Mouse (Mus musculus) heart, embryonic 11.5 days (tissue): ENCODE measurements around the gene Ndufc2. TPM values are rescaled to one million over a fixed set of nuclear protein-coding genes. Genes with fewer than 3 reads are reported as not detected.

Experiments used
- ATAC-seq: fragments of 200-750 bp; cut with Nextera tagmentation; replicated peaks from 2 replicates; pipeline ENCODE4 v1.8.0; 2017; ENCODE audit warnings: moderate library complexity; ENCODE audit not compliant: insufficient number of reproducible peaks, low FRiP score, low TSS enrichment
- H3K27ac ChIP-seq: fragments of 300-500 bp; sonication (generic); 2 replicates; pipeline ENCODE4 v1.5.1; 2014; ENCODE audit warnings: mild to moderate bottlenecking, low read depth, low read length
- H3K27me3 ChIP-seq: fragments of 300-500 bp; sonication (generic); 2 replicates; pipeline ENCODE4 v1.6.1; 2014; ENCODE audit warnings: mild to moderate bottlenecking, low read length, mixed read lengths; ENCODE audit not compliant: control insufficient read depth, insufficient read depth
- H3K36me3 ChIP-seq: fragments of 300-500 bp; sonication (generic); 2 replicates; pipeline ENCODE4 v1.6.1; 2014; ENCODE audit warnings: mild to moderate bottlenecking, low read length, moderate library complexity, mixed read lengths; ENCODE audit not compliant: control insufficient read depth, insufficient read depth
- H3K4me1 ChIP-seq: fragments of 300-500 bp; sonication (generic); 2 replicates; pipeline ENCODE4 v1.6.1; 2014; ENCODE audit warnings: low read length; ENCODE audit not compliant: control insufficient read depth, insufficient read depth
- H3K4me2 ChIP-seq: fragments of 300-500 bp; sonication (generic); 2 replicates; pipeline ENCODE4 v1.6.1; 2014; ENCODE audit warnings: mild to moderate bottlenecking, moderate library complexity
- H3K4me3 ChIP-seq: fragments of 300-500 bp; sonication (generic); 2 replicates; pipeline ENCODE4 v1.5.1; 2014; ENCODE audit warnings: low read depth, low read length
- H3K9ac ChIP-seq: fragments of 300-500 bp; sonication (generic); 2 replicates; pipeline ENCODE4 v1.6.1; 2014; ENCODE audit warnings: mild to moderate bottlenecking, low read depth, low read length, moderate library complexity
- H3K9me3 ChIP-seq: fragments of 300-500 bp; sonication (generic); replicated peaks from 2 replicates; pipeline ENCODE4 v1.6.1; 2016; ENCODE audit warnings: low read length; ENCODE audit not compliant: control insufficient read depth
- WGBS: fragments of 180-500 bp; shearing (Covaris S2); extraction: QIAGEN DNeasy Blood & Tissue Kit; methylation state at CpG from one replicate; pipeline ENCODE4 v1.1.7; 2014; ENCODE audit not compliant: insufficient replicate concordance; 5-methylcytosine and 5-hydroxymethylcytosine counted together
- polyA plus RNA-seq: library from polyadenylated mRNA; unstranded; fragments of >200 nt; fragmentation: Nextera tagmentation; extraction: Ambion mirVana; gene quantifications from 2 replicates; pipeline ENCODE4 v1.2.1, GENCODE M21; 2014

Ndufc2 gene
- polyA plus RNA-seq, 1 experiment from 2014 or later: 505 TPM

DNA sequence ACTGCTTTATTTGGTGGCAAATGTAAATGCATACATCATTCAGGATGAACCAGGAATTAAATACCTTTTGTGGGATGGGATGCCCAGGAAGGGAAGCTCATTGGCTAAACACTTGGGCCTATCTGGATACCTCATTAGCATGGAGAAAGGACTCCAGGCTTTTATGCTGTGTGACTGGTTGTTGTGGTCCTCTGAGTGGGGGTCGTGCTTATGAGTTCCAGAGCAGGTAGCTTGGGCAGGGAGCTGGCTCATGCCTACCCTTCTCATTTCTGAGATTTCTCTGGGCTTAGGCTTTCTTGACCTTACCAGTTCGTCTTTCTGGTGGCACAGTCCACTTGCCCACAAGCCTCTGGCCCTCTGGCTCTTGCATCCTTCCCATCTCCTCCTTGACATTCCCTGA lies 5.4 kb upstream of the Ndufc2 start:
- Histone ChIP-seq H3K4me1 (no peaks in the 10 kb centered on the region), H3K36me3 (peaks cover 8% of the 10 kb centered on the region), H3K9ac (no peak overlapping the region), H3K27ac (no peak overlapping the region), H3K4me3 (no peak overlapping the region), H3K27me3 (no peaks in the 10 kb centered on the region), H3K9me3 (no peaks in the 10 kb centered on the region), H3K4me2 (no peak overlapping the region)
- 77% methylated on average over 2 of the region's 2 CpGs for whole genome bisulfite sequencing
- no peak for ATAC-seq

DNA sequence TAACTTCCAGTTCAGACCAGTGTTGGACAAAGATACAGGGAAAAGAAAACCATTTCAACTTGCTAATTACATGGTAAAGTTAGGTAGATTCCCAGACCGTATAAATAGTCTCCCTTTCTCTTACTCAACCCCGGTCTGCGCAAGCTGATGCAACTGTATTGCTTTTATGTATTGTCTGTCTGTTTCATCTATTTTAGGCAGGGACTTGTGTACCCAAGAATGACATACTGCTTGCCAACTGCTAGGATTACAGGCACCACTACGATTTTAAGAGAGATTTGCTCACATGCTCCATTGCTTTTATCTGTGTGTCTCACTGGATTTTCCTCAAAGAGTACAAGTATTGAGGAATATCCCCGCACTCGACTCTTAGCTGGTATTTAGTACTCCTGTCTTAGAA lies 860 bp upstream of the Ndufc2 start:
- WGBS: 87% methylated on average over 6 of the region's 6 CpGs
- 0 out of 2 replicates have a peak, but pooled peaks cover 3% of the 10 kb centered on the region for H3K36me3 ChIP-seq
- no peak overlapping the region for H3K9ac ChIP-seq
- H3K4me2 ChIP-seq: no peak overlapping the region
- H3K9me3 ChIP-seq: no peaks in the 10 kb centered on the region
- no peak for ATAC-seq
- no peak overlapping the region for H3K4me3 ChIP-seq
- no peaks in the 10 kb centered on the region for H3K27me3 ChIP-seq
- H3K4me1 ChIP-seq: peaks cover 9% of the 10 kb centered on the region; the same call in 1 of the 2 replicates
- H3K27ac ChIP-seq: no peak overlapping the region

DNA sequence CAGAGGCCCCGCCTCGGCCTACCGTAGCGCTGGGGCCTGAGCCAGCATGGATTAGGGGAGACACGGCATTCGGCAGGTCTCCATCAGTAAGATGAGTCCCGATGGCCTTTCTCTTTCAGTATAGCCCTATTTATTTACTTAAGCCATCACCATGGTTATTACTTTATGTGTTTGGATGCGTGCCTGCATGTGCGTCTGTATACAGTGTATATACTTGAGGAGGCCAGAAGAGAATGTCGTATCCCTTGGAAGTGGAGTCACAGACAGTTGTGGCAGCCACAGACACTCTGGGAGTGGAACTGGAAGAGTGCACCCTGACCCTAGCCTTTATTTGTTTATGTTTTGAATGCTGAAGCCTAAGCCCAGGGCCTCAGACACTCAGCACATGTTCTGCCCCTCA lies 7.3 kb downstream of the Ndufc2 start:
- Histone ChIP-seq H3K27ac (no peak overlapping the region), H3K9me3 (no peaks in the 10 kb centered on the region), H3K36me3 (peaks cover 14% of the 10 kb centered on the region), H3K27me3 (no peaks in the 10 kb centered on the region), H3K9ac (no peak overlapping the region), H3K4me3 (no peak overlapping the region), H3K4me1 (no peaks in the 10 kb centered on the region), H3K4me2 (no peak overlapping the region)
- no peak for ATAC-seq
- 90% methylated on average over 10 of the region's 10 CpGs for WGBS

DNA sequence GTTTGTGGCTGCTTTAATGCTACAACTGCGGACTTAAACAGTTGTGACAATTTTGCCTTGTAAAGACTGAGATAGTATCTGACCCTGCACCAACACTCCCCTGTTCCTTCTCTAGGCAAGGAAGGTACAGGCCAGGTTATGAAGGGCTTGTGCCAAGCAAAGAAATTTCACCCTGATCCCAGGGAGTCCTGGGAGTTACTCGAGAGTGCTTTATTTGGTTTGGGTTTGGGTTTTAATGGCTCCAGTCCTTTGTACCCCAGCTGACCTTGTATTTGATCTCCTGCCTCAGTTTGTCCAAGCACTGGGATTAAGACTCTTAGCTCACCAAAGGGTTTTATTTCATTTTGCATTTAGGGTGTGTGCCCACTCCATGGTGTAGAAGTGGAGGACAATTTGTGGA lies 11.3 kb downstream of the Ndufc2 start:
- peaks cover 14% of the 10 kb centered on the region for H3K36me3 ChIP-seq
- no peaks in the 10 kb centered on the region for H3K9me3 ChIP-seq
- WGBS: 93% methylated on average over 2 of the region's 2 CpGs
- no peak overlapping the region for H3K4me2 ChIP-seq
- no peaks in the 10 kb centered on the region for H3K4me1 ChIP-seq
- no peak for ATAC-seq
- no peak overlapping the region for H3K9ac ChIP-seq
- no peak overlapping the region for H3K27ac ChIP-seq
- H3K27me3 ChIP-seq: no peaks in the 10 kb centered on the region
- H3K4me3 ChIP-seq: no peak overlapping the region

DNA sequence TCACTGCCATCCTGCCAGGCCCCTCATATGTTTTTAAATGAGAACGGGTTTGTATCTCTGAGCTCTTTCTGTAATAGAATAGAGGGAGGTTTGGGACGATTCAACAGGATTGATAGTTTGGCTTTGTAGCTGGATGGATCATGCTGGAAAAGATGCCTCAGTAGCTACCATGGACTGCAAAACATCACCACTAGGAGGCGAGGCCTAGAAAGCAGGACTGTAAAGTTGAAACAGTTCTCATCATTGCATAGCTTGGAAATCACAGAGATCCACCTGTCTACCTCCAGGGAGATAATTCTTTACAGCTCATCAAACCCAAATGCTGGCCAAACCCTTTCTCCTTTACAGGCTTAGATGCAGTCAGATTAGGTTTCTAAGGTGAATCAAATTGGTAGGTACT lies 11.8 kb downstream of the Ndufc2 start:
- H3K4me2 ChIP-seq: no peak overlapping the region
- no peaks in the 10 kb centered on the region for H3K9me3 ChIP-seq
- WGBS: 77% methylated on average over 3 of the region's 3 CpGs
- H3K27ac ChIP-seq: no peak overlapping the region
- H3K4me3 ChIP-seq: no peak overlapping the region
- H3K4me1 ChIP-seq: no peaks in the 10 kb centered on the region
- no peaks in the 10 kb centered on the region for H3K27me3 ChIP-seq
- ATAC-seq: no peak
- H3K9ac ChIP-seq: no peak overlapping the region
- peaks cover 14% of the 10 kb centered on the region for H3K36me3 ChIP-seq

DNA sequence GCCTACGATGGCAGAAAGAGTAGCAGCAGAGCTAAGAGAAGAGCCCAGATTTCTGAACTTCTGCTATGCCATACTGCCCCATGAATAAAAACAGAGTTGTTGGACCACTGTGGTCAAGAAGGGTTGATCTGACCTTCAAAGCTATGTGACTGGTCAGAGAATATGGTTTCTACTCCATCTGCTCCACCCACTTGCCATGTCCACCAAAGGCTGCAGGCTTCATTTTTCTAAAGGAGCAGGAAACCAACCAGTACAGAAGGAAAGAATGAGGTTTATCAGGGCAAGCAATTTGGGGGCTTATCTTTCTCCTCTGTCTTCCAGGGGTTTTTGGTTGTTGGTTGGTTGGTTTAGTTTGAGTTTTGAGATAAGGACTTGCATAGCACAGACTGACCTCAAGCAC lies 14.2 kb downstream of the Ndufc2 start:
- no peak overlapping the region for H3K27ac ChIP-seq
- no peaks in the 10 kb centered on the region for H3K4me1 ChIP-seq
- H3K4me2 ChIP-seq: no peak overlapping the region
- H3K4me3 ChIP-seq: no peak overlapping the region
- no peaks in the 10 kb centered on the region for H3K9me3 ChIP-seq
- ATAC-seq: no peak
- no peaks in the 10 kb centered on the region for H3K27me3 ChIP-seq
- H3K36me3 ChIP-seq: peaks cover 14% of the 10 kb centered on the region
- H3K9ac ChIP-seq: no peak overlapping the region
- 91% methylated on average over 1 of the region's 1 CpGs for WGBS

DNA sequence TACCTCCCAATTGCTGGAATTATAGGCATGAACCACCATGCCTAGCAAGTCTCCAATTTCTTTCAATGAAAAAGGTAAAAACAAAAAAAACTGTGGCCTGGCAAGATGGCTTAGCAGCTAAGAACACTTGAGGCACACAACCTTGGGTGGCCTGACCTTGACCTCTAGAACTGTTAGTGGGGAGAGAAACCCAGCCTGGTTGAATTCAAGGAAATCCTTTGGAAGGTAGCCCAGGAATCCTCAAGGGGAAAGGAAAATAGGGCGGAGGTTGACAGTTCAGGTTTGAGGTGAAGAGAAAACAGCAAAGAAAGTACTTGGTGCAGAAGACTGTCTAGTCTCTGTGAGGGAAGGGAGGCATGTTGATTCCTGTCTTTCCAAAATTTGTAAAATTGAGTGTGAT lies 14.6 kb downstream of the Ndufc2 start:
- Histone ChIP-seq H3K27ac (no peak overlapping the region), H3K4me2 (no peak overlapping the region), H3K9ac (no peak overlapping the region), H3K4me1 (no peaks in the 10 kb centered on the region), H3K36me3 (peaks cover 12% of the 10 kb centered on the region), H3K4me3 (no peak overlapping the region), H3K9me3 (no peaks in the 10 kb centered on the region), H3K27me3 (no peaks in the 10 kb centered on the region)
- WGBS: 80% methylated on average over 1 of the region's 1 CpGs
- no peak for ATAC-seq

DNA sequence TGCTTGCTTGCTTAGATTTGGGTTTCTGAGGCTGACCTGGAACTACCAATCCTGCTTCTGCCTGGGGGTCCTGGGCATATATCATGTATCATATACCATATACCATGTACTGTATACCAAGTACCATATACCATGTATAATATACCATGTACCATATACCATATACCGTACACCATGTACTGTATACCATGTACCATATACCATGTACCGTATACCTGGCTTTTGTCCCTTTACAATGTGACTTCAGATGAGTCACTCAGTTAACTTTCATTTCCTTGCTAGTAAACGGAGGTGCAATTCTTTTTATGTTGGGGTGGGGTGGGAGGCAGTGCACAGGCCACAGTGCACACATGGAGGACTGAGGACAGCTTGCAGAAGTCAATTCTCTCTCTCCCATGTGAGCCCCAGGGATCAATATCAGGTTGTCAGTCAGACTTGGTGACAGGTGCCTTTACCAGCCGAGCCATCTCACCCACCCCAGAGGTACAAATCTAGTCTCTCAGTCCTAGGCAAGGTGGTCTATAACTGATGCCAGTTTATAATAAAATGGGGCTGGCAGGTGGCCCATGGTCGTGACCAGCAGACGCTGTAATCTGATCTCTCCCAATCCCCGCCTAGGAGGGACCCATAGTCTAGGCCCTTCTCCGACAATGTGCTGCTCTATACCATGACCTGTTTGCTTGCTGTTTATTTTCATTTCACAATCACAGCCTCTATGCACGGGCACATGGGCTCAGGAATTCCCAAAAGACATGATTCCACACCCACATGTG lies 15.3 kb downstream of the Ndufc2 start:
- no peak overlapping the region for H3K27ac ChIP-seq
- H3K4me2 ChIP-seq: no peak overlapping the region
- 64% methylated on average over 9 of the region's 9 CpGs for WGBS
- H3K9me3 ChIP-seq: no peaks in the 10 kb centered on the region
- ATAC-seq: no peak
- no peaks in the 10 kb centered on the region for H3K27me3 ChIP-seq
- no peak overlapping the region for H3K4me3 ChIP-seq
- H3K36me3 ChIP-seq: peaks cover 5% of the 10 kb centered on the region
- H3K4me1 ChIP-seq: no peaks in the 10 kb centered on the region
- no peak overlapping the region for H3K9ac ChIP-seq

DNA sequence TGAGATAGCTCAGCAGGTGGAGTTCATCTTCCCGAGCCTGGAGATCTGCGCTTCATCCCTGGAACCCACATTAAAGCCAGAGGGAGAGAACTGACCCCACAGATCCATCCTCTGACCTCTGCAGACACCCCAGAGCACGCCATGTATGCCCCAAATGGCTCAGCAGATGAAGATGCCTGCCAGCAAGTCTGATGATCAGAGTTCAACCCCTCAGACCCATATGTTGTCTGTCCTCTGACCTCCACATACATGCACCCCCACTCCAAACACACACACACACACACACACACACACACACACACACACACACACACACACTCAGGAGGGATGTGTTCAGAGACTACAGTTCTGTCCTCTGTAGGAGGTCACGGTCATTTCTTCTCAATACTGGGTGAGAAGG lies 16.7 kb downstream of the Ndufc2 start:
- H3K9me3 ChIP-seq: no peaks in the 10 kb centered on the region
- no peak overlapping the region for H3K9ac ChIP-seq
- H3K4me1 ChIP-seq: no peaks in the 10 kb centered on the region; the same call in 1 of the 2 replicates
- H3K36me3 ChIP-seq: no peaks in the 10 kb centered on the region; the same call in 1 of the 2 replicates
- ATAC-seq: no peak
- no peak overlapping the region for H3K4me2 ChIP-seq
- H3K27me3 ChIP-seq: no peaks in the 10 kb centered on the region
- WGBS: 82% methylated on average over 4 of the region's 4 CpGs
- no peak overlapping the region for H3K4me3 ChIP-seq
- no peak overlapping the region for H3K27ac ChIP-seq
